Mouse (Mus musculus) kidney, embryonic 14.5 days (tissue): ENCODE results near the gene Pgpep1. TPM values are rescaled to one million over a fixed set of nuclear protein-coding genes. Genes with fewer than 3 reads are reported as not detected.
A peak's percentile ranks its signal among the peaks of the same experiment; 100 is the strongest.

ENCODE experiments used
- ATAC-seq: fragments of 200-750 bp; cut with Nextera tagmentation; 2 replicates; pipeline ENCODE4 v1.8.0; 2017; ENCODE audit warnings: moderate number of reproducible peaks, mild to moderate bottlenecking, moderate TSS enrichment, moderate library complexity; ENCODE audit not compliant: low FRiP score, low TSS enrichment
- H3K27ac ChIP-seq: fragments of 300-500 bp; sonication (generic); 2 replicates; pipeline ENCODE4 v1.5.1; 2014; ENCODE audit warnings: low read depth, mild to moderate bottlenecking, low read length, moderate library complexity, mixed read lengths
- H3K27me3 ChIP-seq: fragments of 300-500 bp; sonication (generic); 2 replicates; pipeline ENCODE4 v1.6.1; 2014; ENCODE audit warnings: mild to moderate bottlenecking, low read length; ENCODE audit not compliant: control insufficient read depth, insufficient read depth
- H3K36me3 ChIP-seq: fragments of 300-500 bp; sonication (generic); 2 replicates; pipeline ENCODE4 v1.6.1; 2014; ENCODE audit warnings: low read length, mixed read lengths; ENCODE audit not compliant: control insufficient read depth, insufficient read depth
- H3K4me1 ChIP-seq: fragments of 300-500 bp; sonication (generic); 2 replicates; pipeline ENCODE4 v1.6.1; 2014; ENCODE audit warnings: low read length, mixed read lengths; ENCODE audit not compliant: control insufficient read depth, insufficient read depth
- H3K4me2 ChIP-seq: fragments of 300-500 bp; sonication (generic); replicated peaks from 2 replicates; pipeline ENCODE4 v1.6.1; 2014; ENCODE audit warnings: low read depth, mild to moderate bottlenecking, low read length
- H3K4me3 ChIP-seq: fragments of 300-500 bp; sonication (generic); 2 replicates; pipeline ENCODE4 v1.5.1; 2014; ENCODE audit warnings: mild to moderate bottlenecking, low read length
- H3K9ac ChIP-seq: fragments of 300-500 bp; sonication (generic); 2 replicates; pipeline ENCODE4 v1.6.1; 2014; ENCODE audit warnings: low read depth, mild to moderate bottlenecking, low read length, moderate library complexity
- H3K9me3 ChIP-seq: fragments of 300-500 bp; sonication (generic); 2 replicates; pipeline ENCODE4 v1.6.1; 2016; ENCODE audit warnings: low read length; ENCODE audit not compliant: control insufficient read depth
- WGBS: fragments of 180-500 bp; shearing (Covaris S2); extraction: QIAGEN DNeasy Blood & Tissue Kit; methylation state at CpG from one replicate; pipeline ENCODE4 v1.1.7; 2014; 5-methylcytosine and 5-hydroxymethylcytosine counted together
- polyA plus RNA-seq: library from polyadenylated mRNA; unstranded; fragments of >200 nt; fragmentation: Nextera tagmentation; extraction: Ambion mirVana; gene quantifications from 2 replicates; pipeline ENCODE4 v1.2.1, GENCODE M21; 2014

The Pgpep1 gene
- polyA plus RNA-seq: 62.2 and 62.6 TPM in 2 replicates

DNA sequence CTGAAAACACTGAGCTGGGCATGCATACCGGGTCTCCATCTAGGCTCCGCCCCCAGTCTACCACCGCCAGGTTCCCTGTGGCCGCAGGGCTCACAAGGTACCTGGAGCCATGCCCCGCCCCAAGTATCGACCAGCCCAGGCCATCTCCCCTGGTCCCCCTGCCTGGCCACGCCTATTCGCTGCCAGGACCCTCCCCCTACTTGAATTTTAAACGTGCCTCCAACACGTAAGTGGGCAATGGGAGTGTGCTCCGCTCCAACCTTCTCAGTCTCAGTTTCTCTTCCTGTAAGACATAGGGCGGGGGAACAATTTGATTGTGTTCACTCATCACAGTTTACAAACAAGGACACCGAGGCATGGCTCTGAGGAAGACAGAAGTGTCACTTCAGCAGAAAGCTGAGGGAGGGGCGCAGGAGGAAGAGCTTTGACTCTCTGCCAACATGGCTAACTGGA, at the start of gene Pgpep1:
TSS of gene Pgpep1 (minus strand) at position 116 of the 453 bp plus-strand sequence.
- Histone ChIP-seq H3K36me3 (peaks cover 11% of the 10 kb centered on the region), H3K27ac (peak within 1 kb of the TSS; percentile 77), H3K4me2 (peak within 1 kb of the TSS; percentile 70), H3K9ac (peak within 1 kb of the TSS; percentile 82), H3K4me1 (peaks cover 8% of the 10 kb centered on the region), H3K4me3 (peak within 1 kb of the TSS; percentile 81), H3K27me3 (no peaks in the 10 kb centered on the region), H3K9me3 (no peaks in the 10 kb centered on the region)
- peak; percentile 75 for ATAC-seq
- 4% methylated on average over 14 of the region's 14 CpGs for WGBS

DNA sequence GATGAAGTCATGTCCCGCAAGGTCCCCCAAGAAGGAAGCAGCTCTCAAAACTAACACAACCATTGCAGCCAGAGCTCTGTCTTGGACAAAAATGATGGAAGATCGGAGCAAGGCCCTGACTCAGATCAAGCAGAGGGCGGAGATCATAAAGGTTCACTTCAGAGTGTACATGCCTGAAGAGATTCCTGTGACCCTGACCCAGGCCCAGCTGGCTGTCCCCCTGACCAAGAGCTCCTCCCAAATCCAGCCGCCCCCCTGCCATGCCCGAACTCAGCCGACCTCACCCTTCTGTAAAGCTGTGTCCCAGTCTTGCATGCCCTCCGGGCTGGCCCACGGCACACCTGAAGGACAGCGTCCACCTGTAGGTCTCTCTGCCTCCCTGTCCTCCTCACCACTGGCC, 49.6 kb upstream of the Pgpep1 start:
- H3K27ac ChIP-seq: no peak overlapping the region
- H3K9ac ChIP-seq: no peak overlapping the region
- no peak overlapping the region for H3K4me2 ChIP-seq
- no peaks in the 10 kb centered on the region for H3K4me1 ChIP-seq
- 91% methylated on average over 9 of the region's 9 CpGs for WGBS
- H3K9me3 ChIP-seq: no peaks in the 10 kb centered on the region
- no peak for ATAC-seq
- no peaks in the 10 kb centered on the region for H3K27me3 ChIP-seq
- H3K36me3 ChIP-seq: no peaks in the 10 kb centered on the region
- no peak overlapping the region for H3K4me3 ChIP-seq

DNA sequence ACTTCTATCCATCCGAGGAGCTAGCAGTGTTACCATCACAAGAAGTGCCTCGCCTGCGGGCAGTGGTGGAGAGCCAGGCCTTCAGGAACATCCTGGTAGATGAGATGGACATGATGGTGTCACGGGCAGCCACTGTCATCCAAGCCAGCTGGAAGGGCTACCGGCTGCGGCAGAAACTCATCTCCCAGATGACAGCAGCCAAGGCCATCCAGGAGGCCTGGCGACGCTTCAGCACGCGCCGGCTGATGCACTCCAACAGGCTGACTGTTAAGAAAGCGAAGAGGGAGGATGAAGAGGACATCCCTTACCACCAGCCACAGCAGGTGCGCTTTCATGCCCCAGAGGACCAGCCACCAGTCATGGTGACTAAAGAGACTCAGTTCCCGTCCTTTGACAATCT, 48.1 kb upstream of the Pgpep1 start:
- no peak for ATAC-seq
- Histone ChIP-seq H3K4me2 (no peak overlapping the region), H3K27me3 (no peaks in the 10 kb centered on the region), H3K4me1 (no peaks in the 10 kb centered on the region), H3K9me3 (no peaks in the 10 kb centered on the region), H3K4me3 (no peak overlapping the region), H3K36me3 (peaks cover 7% of the 10 kb centered on the region; the same call in 1 of the 2 replicates), H3K9ac (no peak overlapping the region), H3K27ac (no peak overlapping the region)
- WGBS: 89% methylated on average over 14 of the region's 14 CpGs

DNA sequence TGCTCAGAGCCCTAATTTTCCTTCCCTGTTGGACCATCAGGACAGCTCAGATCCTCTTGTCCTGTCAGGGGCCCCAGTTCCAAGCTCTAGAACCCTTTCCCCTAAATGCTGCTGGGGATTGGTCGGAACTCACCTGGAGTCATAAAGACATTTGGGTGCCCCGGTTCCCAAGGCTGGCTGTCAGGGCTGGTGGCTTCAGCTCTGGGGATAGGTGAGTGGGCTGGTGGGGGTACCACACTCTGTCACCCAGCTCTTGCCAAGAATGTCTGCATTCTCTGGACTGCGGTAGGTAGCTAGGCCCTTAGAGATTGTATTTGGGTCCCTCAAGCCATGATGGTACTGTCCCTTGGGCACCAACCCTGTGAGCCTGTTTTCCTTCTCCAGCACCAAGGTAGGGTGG, 43.1 kb upstream of the Pgpep1 start, which contains the start of gene Iqcn:
TSS of gene Iqcn (plus strand) at position 171 of the 400 bp plus-strand sequence.
- H3K4me2 ChIP-seq: no peak within 1 kb of the TSS
- H3K9me3 ChIP-seq: no peaks in the 10 kb centered on the region
- H3K4me3 ChIP-seq: no peak within 1 kb of the TSS
- H3K4me1 ChIP-seq: peaks cover 10% of the 10 kb centered on the region; the same call in 1 of the 2 replicates
- no peak within 1 kb of the TSS for H3K9ac ChIP-seq
- H3K27ac ChIP-seq: no peak within 1 kb of the TSS; the same call in 1 of the 2 replicates
- no peak for ATAC-seq
- no peaks in the 10 kb centered on the region for H3K27me3 ChIP-seq
- 93% methylated on average over 3 of the region's 3 CpGs for WGBS
- H3K36me3 ChIP-seq: peaks cover 18% of the 10 kb centered on the region; the same call in 1 of the 2 replicates

DNA sequence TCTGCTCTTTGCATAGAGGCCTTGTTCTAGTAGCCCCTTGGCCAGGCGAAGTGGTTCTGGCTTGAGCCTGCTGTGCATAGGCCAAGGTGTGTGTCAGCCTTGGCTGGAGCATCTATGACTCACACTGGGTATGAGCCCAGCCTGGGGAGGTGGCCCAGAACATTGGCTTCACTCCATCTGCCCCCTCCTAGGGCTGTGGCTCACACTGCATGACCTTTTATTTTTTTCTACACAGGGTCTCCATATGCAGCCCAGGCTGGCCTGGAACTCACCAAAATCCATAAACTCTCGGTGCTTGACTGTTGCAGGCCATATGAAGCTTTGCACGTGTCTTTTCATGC, 42.6 kb upstream of the Pgpep1 start:
- Histone ChIP-seq H3K27ac (no peak overlapping the region), H3K9ac (no peak overlapping the region), H3K4me1 (peaks cover 12% of the 10 kb centered on the region), H3K27me3 (no peaks in the 10 kb centered on the region), H3K4me2 (no peak overlapping the region), H3K36me3 (peaks cover 18% of the 10 kb centered on the region; the same call in 1 of the 2 replicates), H3K4me3 (no peak overlapping the region), H3K9me3 (no peaks in the 10 kb centered on the region)
- WGBS: 83% methylated on average over 3 of the region's 3 CpGs
- no peak for ATAC-seq

DNA sequence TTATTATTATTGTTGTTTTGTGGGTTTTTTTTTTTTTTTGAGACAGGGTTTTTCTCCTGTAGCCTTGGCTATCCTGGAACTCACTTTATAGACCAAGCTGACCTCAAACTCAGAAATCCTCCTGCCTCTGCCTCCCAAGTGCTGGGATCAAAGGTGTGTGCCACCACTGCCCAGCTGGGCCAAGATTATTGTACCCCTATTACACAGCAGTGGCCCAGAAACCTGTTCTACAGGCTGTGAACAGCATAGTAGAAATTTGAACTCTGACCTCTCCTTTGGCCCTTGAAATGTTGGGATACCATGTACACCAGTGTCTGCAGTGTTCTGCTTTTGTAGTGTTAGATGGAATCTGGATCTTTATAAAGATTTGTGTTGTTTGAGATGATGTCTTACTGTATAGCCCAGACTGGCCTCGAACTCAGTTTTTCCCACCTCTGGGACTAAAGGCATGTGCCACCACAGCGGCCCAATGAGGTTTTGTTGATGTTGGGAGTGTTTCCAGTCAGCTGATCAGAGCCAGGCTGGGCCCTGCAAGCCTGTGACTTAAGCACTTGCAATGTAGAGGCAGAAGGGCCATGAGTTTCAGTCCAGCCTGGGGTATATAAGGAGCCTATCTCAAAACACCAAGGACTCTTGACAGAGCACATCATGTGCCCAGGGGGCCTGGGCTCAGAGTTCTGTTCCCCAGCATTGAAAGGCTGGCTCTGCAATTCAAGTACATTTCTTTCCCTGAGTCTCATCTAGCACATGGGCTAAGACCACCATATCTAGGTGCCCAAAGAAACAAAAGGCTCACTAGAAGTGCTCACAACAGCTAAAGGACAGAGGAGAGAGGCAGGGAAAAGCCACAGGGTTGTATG, 42.0 kb upstream of the Pgpep1 start:
- Histone ChIP-seq H3K4me1 (peaks cover 18% of the 10 kb centered on the region), H3K27me3 (no peaks in the 10 kb centered on the region), H3K4me3 (peak overlapping the region; percentile 97; the same call in 1 of the 2 replicates), H3K27ac (no peak overlapping the region; the same call in 1 of the 2 replicates), H3K9ac (no peak overlapping the region), H3K9me3 (no peaks in the 10 kb centered on the region), H3K4me2 (peak overlapping the region; percentile 4; the same call in 1 of the 2 replicates), H3K36me3 (peaks cover 18% of the 10 kb centered on the region; the same call in 1 of the 2 replicates)
- 90% methylated on average over 2 of the region's 2 CpGs for WGBS
- ATAC-seq: no peak

DNA sequence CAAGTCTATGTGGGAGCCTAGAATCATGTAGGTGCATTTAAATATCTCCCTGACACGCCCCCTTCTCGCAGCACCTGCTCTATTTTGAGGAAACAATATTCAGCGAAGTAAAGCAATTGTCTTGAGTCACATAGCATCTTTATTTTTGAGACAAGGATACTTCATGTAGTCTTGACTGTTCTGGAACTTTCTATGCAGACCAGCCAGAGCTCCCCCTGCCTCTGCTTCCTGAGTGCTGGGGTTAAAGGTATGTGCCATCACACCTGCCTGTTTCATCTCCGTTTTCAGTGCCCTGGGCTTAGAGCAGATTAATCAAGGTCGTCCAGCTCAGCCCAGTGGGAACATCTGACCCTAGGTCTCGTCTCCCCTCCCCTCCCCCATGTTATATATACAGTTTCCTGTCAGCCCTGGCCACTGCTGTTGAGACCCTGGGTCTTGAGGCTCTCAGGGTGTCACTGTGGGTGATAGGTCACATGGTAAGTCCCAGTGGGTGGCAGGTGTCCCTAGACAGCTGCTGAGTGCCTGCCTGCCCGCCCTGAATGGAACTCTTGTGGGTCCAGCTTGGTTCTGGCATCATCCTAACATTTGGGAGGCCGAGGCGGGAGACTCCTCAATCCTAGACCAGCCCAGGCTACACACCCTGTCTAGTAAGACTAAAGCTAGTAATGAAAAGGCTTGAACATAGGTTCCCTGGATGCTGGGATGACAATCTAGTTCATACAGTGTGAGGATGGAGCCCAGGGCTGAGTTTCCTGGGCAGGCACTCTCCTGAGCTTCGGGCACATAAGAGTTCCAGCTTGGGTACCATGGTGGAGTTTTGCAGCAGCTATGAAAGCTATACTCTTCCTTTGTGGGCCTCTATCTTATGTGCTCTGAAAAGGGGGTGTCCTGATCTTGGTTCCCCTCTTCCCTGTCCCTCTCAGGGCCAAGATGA, 41.1 kb upstream of the Pgpep1 start:
- peak overlapping the region; percentile 54 for H3K4me2 ChIP-seq
- WGBS: 46% methylated on average over 10 of the region's 10 CpGs
- peaks cover 18% of the 10 kb centered on the region; the same call in 1 of the 2 replicates for H3K36me3 ChIP-seq
- H3K4me1 ChIP-seq: peaks cover 27% of the 10 kb centered on the region
- H3K27ac ChIP-seq: peak overlapping the region; percentile 99; the same call in 1 of the 2 replicates
- peak overlapping the region; percentile 97 for H3K4me3 ChIP-seq
- no peaks in the 10 kb centered on the region for H3K9me3 ChIP-seq
- H3K9ac ChIP-seq: peak overlapping the region; percentile 100; the same call in 1 of the 2 replicates
- ATAC-seq: no peak
- no peaks in the 10 kb centered on the region for H3K27me3 ChIP-seq

DNA sequence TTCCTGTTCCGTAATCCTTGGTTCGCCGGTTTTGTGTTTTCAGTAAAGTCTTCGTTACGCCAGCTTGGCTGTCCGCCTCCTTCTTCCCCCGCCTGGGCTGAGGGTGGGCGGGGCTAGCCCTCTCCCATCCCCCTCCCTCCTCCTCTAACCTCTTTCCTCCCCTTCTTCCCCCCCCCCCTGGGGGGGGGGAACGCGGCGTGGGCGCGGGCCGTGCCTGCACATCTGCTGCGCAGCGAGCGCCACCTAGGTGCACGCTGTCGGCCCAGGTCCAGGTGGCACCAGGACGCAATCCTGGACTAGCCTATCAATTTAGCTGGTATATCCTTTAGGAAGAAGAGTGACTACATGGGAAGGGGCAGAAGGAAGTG, 40.4 kb upstream of the Pgpep1 start:
- Histone ChIP-seq H3K4me3 (peak overlapping the region; percentile 97), H3K36me3 (peaks cover 18% of the 10 kb centered on the region; the same call in 1 of the 2 replicates), H3K9ac (peak overlapping the region; percentile 100), H3K4me2 (peak overlapping the region; percentile 54), H3K9me3 (no peaks in the 10 kb centered on the region), H3K27me3 (no peaks in the 10 kb centered on the region), H3K27ac (peak overlapping the region; percentile 99; the same call in 1 of the 2 replicates), H3K4me1 (peaks cover 35% of the 10 kb centered on the region)
- WGBS: under 1% methylated on average over 19 of the region's 20 CpGs
- peak; percentile 14 for ATAC-seq
